Mouse (Mus musculus): Measurements from ENCODE around the gene Scd2.
"Not testable (repeated sequence)": the region's sequence is repeated elsewhere in the genome, so short reads cannot be mapped to it uniquely, and the experiment has no call there.

Gene Scd2

GRCm38 (mm10) chr19:44297068-44297760 is 3.7 kb downstream of the Scd2 start:
- DNase-seq (ENCODE audit: low spot score): no peak

- DNase-seq (ENCODE audit: low spot score): no peak
These were observed 4.4 kb downstream of the Scd2 start for GRCm38 (mm10) chr19:44297862-44298261.

DNA sequence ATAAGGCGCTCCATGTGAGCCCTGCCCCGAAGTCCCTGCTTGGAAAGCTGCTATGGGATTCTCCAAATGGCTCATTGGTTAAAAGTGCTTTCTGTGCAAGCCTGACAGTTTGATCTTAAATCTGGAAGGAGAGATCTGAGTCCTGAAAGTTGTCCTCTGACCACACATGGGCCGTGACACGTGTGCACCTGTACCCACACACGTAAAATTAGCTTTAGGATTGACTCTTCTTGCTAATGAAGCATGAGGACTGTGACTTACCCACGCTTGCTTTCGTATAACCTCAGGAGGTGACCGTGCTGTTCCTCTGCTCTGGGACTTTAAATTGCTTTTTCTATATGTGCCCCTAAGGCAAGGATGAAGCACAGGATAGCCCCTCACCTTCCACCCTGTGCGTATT is 5.6 kb downstream of the Scd2 start:
- DNase-seq (ENCODE audit: low spot score): no peak

DNA sequence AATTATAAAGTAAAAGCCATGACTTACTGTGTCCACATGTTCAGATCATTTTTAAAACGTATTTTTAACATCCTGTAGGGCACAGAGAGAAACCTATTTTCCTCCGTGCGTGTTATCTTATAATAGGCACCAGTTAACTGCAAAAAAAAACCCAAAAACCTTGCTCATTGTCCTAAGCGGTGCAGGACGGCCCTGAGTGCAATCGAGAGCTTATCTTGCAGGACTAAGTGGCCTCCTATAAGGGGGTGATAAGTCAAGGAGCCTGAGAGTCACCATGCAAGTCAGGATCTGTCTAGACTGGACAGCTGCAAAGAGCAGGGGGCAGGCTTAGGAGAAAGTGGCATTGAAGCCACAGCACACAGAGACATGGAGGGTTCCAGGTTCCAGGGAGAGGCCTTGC is 6.4 kb downstream of the Scd2 start:
- no peak for DNase-seq (ENCODE audit: low spot score)

GRCm38 (mm10) chr19:44300520-44300919 is 7.0 kb downstream of the Scd2 start:
- DNase-seq (ENCODE audit: low spot score): no peak

DNA sequence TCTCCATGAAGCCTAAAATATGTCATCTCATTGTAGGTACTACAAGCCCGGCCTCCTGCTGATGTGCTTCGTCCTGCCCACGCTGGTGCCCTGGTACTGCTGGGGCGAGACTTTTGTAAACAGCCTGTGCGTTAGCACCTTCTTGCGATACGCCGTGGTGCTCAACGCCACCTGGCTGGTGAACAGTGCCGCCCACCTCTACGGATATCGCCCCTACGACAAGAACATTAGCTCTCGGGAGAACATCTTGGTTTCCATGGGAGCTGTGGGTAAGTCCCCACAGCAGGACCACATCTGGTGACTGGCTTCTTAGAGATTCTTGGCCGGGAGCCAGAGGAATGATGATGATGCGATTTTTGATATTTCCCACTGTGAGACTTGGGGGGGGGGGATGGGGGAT is 7.7 kb downstream of the Scd2 start:
- no peak for DNase-seq (ENCODE audit: low spot score)

GRCm38 (mm10) chr19:44301671-44302305 is 8.3 kb downstream of the Scd2 start:
- no peak for DNase-seq (ENCODE audit: low spot score)

DNA sequence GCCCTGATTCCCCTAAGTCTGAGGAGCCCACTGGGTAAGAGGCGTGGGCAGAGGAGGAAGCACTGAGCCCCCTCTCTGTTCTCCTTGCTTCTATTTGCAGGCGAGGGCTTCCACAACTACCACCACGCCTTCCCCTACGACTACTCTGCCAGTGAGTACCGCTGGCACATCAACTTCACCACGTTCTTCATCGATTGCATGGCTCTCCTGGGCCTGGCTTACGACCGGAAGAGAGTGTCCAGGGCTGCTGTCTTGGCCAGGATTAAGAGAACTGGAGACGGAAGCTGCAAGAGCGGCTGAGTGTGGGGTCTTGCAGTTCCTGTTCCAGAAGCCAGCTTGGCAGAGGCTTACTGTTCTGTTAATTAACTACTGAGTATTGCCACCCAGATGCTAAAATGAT is 9.4 kb downstream of the Scd2 start:
- DNase-seq (ENCODE audit: low spot score): no peak

- no peak for DNase-seq (ENCODE audit: low spot score)
These were observed 10.0 kb downstream of the Scd2 start for GRCm38 (mm10) chr19:44303502-44303901.

- no peak for DNase-seq (ENCODE audit: low spot score)
These were observed 10.9 kb downstream of the Scd2 start for GRCm38 (mm10) chr19:44304419-44304818.

DNA sequence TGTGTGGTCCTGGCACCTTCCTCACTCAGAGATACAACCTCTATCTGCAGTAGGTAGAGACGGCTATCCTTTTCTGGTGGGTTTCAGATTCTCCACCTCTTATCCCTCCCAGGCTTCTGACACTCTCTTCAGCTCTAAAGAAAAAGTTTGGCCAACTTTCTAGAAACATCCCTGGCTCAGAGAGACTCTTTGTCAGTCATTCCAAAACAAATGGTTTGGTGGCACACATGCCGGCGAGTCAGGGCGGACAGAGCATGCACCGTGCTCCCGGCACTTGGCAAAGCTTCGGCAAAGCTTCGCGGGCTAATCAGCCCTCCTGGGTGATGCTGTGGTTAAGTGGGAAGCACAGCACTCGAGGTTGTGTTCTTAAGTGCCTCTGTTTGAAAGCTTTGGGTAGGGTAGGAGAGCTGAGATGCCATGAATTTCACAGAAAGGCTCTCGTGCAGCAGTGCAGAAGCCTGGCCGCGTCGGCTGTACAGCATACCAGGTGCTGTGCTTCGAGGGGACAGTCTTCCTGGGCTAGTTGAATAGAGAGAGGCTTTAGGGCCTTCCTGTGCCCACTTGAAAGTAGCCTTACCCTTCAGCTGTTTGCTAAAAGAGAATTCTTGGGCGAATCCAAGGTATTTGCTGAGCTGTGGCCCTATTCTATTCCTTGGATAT is 11.5 kb downstream of the Scd2 start:
- DNase-seq (ENCODE audit: low spot score): no peak

DNA sequence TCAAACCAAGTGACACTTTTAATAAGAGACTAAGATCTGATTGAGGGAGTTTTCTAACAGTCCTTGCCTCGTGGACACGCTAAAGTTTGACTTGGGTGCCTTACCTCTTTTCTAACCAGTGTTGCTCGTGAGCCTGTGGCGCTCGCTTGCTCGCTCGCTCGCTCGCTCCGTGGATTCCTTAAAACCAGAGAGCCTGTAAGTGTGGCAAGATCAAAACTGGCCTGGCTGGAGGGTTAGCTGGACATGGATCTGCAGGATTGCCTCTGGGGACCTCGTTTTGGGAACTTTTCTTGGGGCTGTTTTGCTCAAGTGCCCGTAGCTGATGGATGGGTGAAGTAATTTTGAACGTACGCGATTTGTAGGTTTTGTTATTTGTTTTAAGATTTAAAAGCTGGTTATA is 12.2 kb downstream of the Scd2 start:
- DNase-seq (ENCODE audit: low spot score): no peak

- no peak for DNase-seq (ENCODE audit: low spot score)
These were observed 12.7 kb downstream of the Scd2 start for GRCm38 (mm10) chr19:44306171-44306570.

DNA sequence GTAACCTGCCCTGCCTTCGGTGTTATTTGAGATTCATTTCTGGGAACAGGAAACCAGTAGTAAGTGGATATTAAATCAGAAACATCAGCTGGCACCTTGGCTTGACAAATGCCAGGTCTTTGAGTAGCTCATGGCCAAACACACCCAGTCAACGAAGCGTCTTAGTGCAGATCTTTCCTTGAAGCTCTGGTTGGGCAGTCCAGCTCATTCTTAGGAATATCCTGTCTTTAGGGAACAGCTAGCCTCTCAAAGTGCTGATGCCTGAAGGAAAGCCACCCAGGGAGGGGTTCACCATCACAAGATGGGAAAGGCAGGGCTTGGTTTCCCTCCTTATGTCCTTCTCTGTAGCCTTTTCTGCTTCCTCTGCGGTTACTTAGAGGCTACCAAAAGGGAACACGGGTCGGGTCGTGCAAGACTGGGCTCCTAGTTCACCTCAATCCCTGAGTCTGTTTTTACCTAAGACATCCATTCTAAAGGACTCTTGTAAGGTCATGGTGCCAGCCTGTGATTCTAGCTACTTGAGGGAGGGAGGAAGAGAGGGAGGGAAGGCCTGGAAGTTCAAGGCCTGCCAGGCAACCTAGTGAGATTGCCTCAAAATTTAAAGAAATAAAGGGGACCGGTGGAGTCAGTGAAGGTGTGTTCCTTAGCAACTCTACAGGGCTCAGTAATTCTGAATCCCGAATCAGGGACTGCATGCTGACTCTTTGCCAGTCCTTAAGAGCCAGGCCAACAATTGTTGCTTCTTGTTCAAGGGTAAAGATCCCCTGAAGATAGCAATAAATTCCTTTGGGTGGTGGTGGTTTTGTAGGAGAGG is 13.8 kb downstream of the Scd2 start:
- no peak for DNase-seq (ENCODE audit: low spot score)

DNA sequence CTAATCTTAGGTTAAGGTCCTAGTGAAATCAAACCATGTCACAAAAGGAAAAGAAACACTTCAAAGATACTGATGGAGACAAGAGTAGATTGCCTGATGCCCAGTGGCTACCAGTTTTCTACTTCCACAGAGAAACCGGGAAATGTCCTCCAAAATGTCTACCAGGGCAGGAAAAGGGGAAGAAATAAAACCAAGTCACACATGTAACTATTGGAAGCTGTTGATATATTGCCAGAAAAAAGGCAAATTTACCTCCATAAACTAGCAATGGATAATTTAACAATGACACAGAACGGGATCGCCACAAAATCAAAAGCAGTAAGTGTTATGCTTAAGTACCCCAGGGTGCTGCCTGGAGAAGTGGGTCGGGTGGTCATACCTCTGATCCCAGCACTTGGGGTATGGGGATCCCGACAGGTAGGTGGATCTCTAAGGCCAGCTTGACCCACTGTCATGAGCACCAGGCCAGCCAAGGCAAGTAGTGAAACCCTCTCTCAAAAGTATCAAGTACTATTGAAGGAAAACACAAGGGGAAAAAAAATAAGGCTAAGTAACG is 14.5 kb downstream of the Scd2 start:
- no peak for DNase-seq (ENCODE audit: low spot score)

GRCm38 (mm10) chr19:44308611-44309246 is 15.3 kb downstream of the Scd2 start:
- DNase-seq (ENCODE audit: low spot score): no peak

- DNase-seq (ENCODE audit: low spot score): no peak
These were observed 16.1 kb downstream of the Scd2 start for GRCm38 (mm10) chr19:44309351-44310154.

- not testable (repeated sequence) for DNase-seq (ENCODE audit: low spot score)
These were observed 16.7 kb downstream of the Scd2 start for GRCm38 (mm10) chr19:44310155-44310575.

GRCm38 (mm10) chr19:44310814-44311213 is 17.3 kb downstream of the Scd2 start:
- no peak for DNase-seq (ENCODE audit: low spot score)

DNA sequence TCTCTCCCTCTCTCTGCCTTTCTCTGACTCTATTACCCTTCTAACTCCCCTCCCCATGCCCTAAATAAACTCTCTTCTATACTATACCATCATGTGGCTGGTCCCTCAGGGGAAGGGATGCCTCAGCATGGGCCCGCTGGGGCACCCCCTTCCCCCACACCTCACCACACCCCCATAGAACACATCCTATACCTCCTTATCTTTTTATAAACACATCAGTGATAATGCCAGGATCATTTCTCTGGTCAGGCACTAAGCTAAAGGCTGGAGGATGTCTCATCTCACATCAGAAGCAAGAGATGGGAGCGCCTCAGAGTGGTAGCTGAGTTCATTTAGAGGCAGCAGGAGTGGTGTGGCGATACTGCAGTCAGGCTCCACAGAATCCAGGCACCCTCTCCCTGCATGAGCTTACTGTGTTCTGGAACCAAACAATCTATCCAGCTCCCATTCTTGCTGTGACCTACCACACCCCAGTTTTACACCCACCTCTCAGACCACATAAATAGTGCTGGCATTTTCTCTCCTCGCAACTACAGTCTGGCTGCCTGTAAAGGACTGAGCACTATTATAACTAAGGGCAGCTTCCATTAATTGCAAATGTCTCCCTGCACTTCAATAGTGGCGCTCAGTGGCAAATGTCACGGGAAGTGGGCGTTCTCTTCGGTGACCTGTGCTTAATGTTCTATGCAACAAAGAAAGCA is 18.0 kb downstream of the Scd2 start:
- DNase-seq (ENCODE audit: low spot score): no peak
